Comparison of ENCODE assay signal across 28 mouse cellular contexts in the genomic region with DNA sequence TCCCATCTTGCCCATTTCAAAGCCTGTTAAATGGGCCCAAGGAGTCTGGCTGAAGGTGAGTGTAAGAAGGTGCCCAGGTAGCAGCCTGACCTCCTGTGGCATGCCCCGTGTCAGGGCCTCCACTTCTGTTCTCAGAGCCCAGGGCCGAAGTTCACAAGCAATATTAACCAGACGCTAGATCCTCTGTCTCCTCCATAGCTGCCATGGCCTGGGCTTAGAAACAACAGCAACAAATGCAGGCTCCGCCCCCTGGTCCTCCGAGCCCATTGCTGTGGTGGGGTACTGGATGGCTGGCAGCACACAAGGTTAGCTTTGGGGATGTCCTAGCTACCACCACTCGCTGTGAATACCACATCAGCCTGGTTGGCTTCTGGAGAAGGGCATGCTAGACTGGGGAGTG. TPM values are rescaled to one million over a fixed set of nuclear protein-coding genes. Genes with fewer than 3 reads are reported as not detected.
DNase-seq lines count a peak whose midpoint lies in the region; ATAC-seq and TF ChIP-seq lines count a peak whose summit lies in the region.
"Not testable (repeated sequence)": the region's sequence is repeated elsewhere in the genome, so short reads cannot be mapped to it uniquely, and the experiment has no call there.
"Had no signal": no experiment of that assay in that cellular context is flagged by ENCODE, and none has a peak within 500 bp of the region (broad histone marks: within the 10 kb centered on the region; RNA-seq: fewer than 3 reads in every experiment).

No protein-coding gene starts in this region.

- H3K9ac ChIP-seq in intestine, embryonic 15.5 days; liver, postnatal 0 days (replicated peaks): not testable (repeated sequence)
- peak overlapping the region; percentile 53 for H3K9ac ChIP-seq in liver, adult 2 months (ENCODE audit: low read depth, low read length)

- TF ChIP-seq EP300 in liver, postnatal 0 days (IDR thresholded peaks at IDR 0.05; ENCODE audit: low read depth), result not testable (repeated sequence)

- H3K27ac ChIP-seq in intestine, embryonic 15.5 days, result not testable (repeated sequence)
- peak overlapping the region; percentile 96 for H3K27ac ChIP-seq in liver, adult 2 months (replicated peaks; ENCODE audit: insufficient read depth, low read depth, low read length)
- peak overlapping the region; percentile 53 for H3K27ac ChIP-seq in liver, postnatal 0 days (ENCODE audit: low read depth)

- not testable (repeated sequence) for TF ChIP-seq CTCF in liver, adult 2 months (IDR thresholded peaks at IDR 0.05; ENCODE audit: low read depth, low read length); liver, postnatal 0 days (IDR thresholded peaks at IDR 0.05; ENCODE audit: low read depth)

- H3K36me3 ChIP-seq in intestine, embryonic 15.5 days; liver, adult 2 months (ENCODE audit: control insufficient read depth, insufficient read depth, low read length); liver, postnatal 0 days (replicated peaks; ENCODE audit: insufficient read depth, low read length): not testable (repeated sequence)

- not testable (repeated sequence) for H3K27me3 ChIP-seq in intestine, embryonic 15.5 days (replicated peaks); liver, adult 2 months (ENCODE audit: control insufficient read depth, insufficient read depth, low read length); liver, postnatal 0 days (ENCODE audit: insufficient read depth, low read length)

- not testable (repeated sequence) for H3K4me1 ChIP-seq in intestine, embryonic 15.5 days (replicated peaks); liver, postnatal 0 days (ENCODE audit: insufficient read depth)
- H3K4me1 ChIP-seq in liver, adult 2 months (ENCODE audit: control insufficient read depth, insufficient read depth, low read length), result peaks cover 31% of the 10 kb centered on the region

- 49% methylated on average over 6 of the region's 6 CpGs for WGBS in intestine, embryonic 15.5 days
- WGBS in liver, adult 2 months, result 34% methylated on average over 6 of the region's 6 CpGs
- WGBS in liver, postnatal 0 days (ENCODE audit: insufficient replicate concordance), result 72% methylated on average over 6 of the region's 6 CpGs

- TF ChIP-seq POLR2A in liver, adult 2 months (IDR thresholded peaks at IDR 0.05; ENCODE audit: extremely low read depth, insufficient read depth, low read length), result not testable (repeated sequence)

- peak; percentile 57 for DNase-seq in kidney, adult 11 months
- DNase-seq in kidney, adult 9 months, result peak; percentile 73
- DNase-seq in kidney, postnatal 14 days, result peak; percentile 22
- peak; percentile 36 for DNase-seq in liver, adult 2 months (ENCODE audit: extremely low read depth, low read depth, low spot score)
- DNase-seq in liver, postnatal 0 days, result not testable (repeated sequence)

- not testable (repeated sequence) for H3K4me3 ChIP-seq in intestine, embryonic 15.5 days (replicated peaks); liver, adult 2 months (ENCODE audit: insufficient read depth, low read depth, low read length); liver, postnatal 0 days (ENCODE audit: low read depth, low read length)

- H3K79me2 ChIP-seq in liver, adult 2 months (ENCODE audit: control insufficient read depth, insufficient read depth, low read length), result not testable (repeated sequence)

- not testable (repeated sequence) for H3K9me3 ChIP-seq in intestine, embryonic 15.5 days; liver, postnatal 0 days (ENCODE audit: low read length)

- peak; percentile 27; the same call in 1 of the 2 replicates for ATAC-seq in intestine, embryonic 15.5 days
- not testable (repeated sequence) for ATAC-seq in liver, postnatal 0 days

- not testable (repeated sequence) for H3K4me2 ChIP-seq in intestine, embryonic 15.5 days (replicated peaks); liver, postnatal 0 days (ENCODE audit: low read depth, low read length)

RNA-seq across cellular contexts. Expression of a gene that starts 3.2 kb away (rescaled TPM):
- polyA plus RNA-seq in intestine, embryonic 15.5 days (2015; fragmentation: Nextera tagmentation; extraction: Ambion mirVana), result 4.0 and 5.5 TPM in 2 replicates
- 57.4 and 86.2 TPM in 2 replicates for total RNA-seq in liver, adult 2 months (2014; rRNA removed)
- polyA plus RNA-seq in liver, adult 2 months (2012; rRNA removed), result 24.5 and 148 TPM in 2 replicates
- 35.1 and 39.9 TPM in 2 replicates for polyA plus RNA-seq in liver, postnatal 0 days (2015; fragmentation: Nextera tagmentation; extraction: Ambion mirVana)
- total RNA-seq: CH12.LX; granulocyte monocyte progenitor cell, adult 5-6 weeks; hematopoietic stem cell, adult 5-6 weeks had no signal
- polyA plus RNA-seq: embryonic facial prominence, embryonic 11.5 days; forebrain, embryonic 10.5 days; forebrain, embryonic 13.5 days; forebrain, embryonic 16.5 days; hindbrain, embryonic 12.5 days had no signal

RNA-seq across cellular contexts. Expression of a gene that starts 31.5 kb away (rescaled TPM):
- polyA plus RNA-seq in intestine, embryonic 15.5 days (2015; fragmentation: Nextera tagmentation; extraction: Ambion mirVana), result 10.2 and 11.6 TPM in 2 replicates
- 2.1 and 2.6 TPM in 2 replicates for total RNA-seq in liver, adult 2 months (2014; rRNA removed)
- polyA plus RNA-seq in liver, adult 2 months (2012; rRNA removed), result 2.6 and 7.3 TPM in 2 replicates
- polyA plus RNA-seq in liver, postnatal 0 days (2015; fragmentation: Nextera tagmentation; extraction: Ambion mirVana), result 7.5 and 8.1 TPM in 2 replicates

RNA-seq across cellular contexts. Expression of a gene that starts 47.2 kb away (rescaled TPM):
- not detected in 2 replicates for polyA plus RNA-seq in intestine, embryonic 15.5 days (2015; fragmentation: Nextera tagmentation; extraction: Ambion mirVana)
- total RNA-seq in liver, adult 2 months (2014; rRNA removed), result not detected in 2 replicates
- polyA plus RNA-seq in liver, adult 2 months (2012; rRNA removed), result not detected in 2 replicates
- polyA plus RNA-seq in liver, postnatal 0 days (2015; fragmentation: Nextera tagmentation; extraction: Ambion mirVana), result not detected in 2 replicates
- total RNA-seq: adrenal gland, adult 18-20 months; adrenal gland, postnatal 10 days; adrenal gland, postnatal 36 days; CH12.LX; G1E; gastrocnemius, adult 18-20 months; gastrocnemius, postnatal 10 days; gastrocnemius, postnatal 36 days; granulocyte monocyte progenitor cell, adult 5-6 weeks; heart, adult 8-10 months; heart, postnatal 25 days; hematopoietic stem cell, adult 5-6 weeks had no signal
- polyA plus RNA-seq: embryonic facial prominence, embryonic 11.5 days; embryonic facial prominence, embryonic 14.5 days; forebrain, embryonic 10.5 days; forebrain, embryonic 13.5 days; forebrain, embryonic 16.5 days; G1E; heart, embryonic 11.5 days; heart, embryonic 14.5 days; heart, postnatal 0 days; hindbrain, embryonic 12.5 days; Patski had no signal
